Mouse (Mus musculus): Measurements from ENCODE around the gene Rell1.

DNA sequence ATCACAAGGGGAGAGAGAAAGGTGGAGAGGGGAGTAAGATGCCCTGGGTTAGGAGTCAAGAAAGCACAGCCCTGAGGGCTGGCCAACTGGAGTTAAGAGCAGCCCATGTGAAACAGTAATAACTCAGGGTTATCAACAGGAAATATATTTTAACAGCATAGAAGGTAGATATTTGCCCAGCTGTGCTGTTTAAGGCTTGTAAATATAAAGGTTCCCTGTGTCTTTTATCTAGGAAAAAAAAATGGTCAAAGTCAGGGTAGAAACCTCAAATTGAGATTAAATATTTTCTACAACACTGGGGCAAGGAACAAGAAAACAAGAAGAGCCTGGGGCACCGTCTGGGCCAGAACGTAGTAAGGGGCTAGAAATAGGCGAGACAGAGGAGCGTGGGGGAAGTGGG lies 61.2 kb downstream of the Rell1 start:
- TF ChIP-seq CTCF (IDR thresholded peaks at IDR 0.05; ENCODE audit: borderline replicate concordance, insufficient read depth, low read length) (no peak), POLR2A (IDR thresholded peaks at IDR 0.05; ENCODE audit: low read depth, low read length) (no peak)

All from embryonic fibroblast, embryonic 13.5 days (primary cell).